Mouse (Mus musculus) midbrain, embryonic 11.5 days (tissue): ENCODE results near the gene Rpain. TPM values are rescaled to one million over a fixed set of nuclear protein-coding genes. Genes with fewer than 3 reads are reported as not detected.
A peak's percentile ranks its signal among the peaks of the same experiment; 100 is the strongest.

ENCODE experiments used
- ATAC-seq: fragments of 200-750 bp; cut with Nextera tagmentation; 2 replicates; pipeline ENCODE4 v1.8.0; 2017; ENCODE audit warnings: moderate TSS enrichment, moderate library complexity; ENCODE audit not compliant: low FRiP score
- DNase-seq: peaks from one replicate; pipeline ENCODE4 v3.0.0; 2015; ENCODE audit warnings: low spot score; ENCODE audit errors: missing footprints
- H3K27ac ChIP-seq: fragments of 300-500 bp; sonication (generic); 2 replicates; pipeline ENCODE4 v1.5.1; 2014; ENCODE audit warnings: low read depth, low read length
- H3K27me3 ChIP-seq: fragments of 300-500 bp; sonication (generic); 2 replicates; pipeline ENCODE4 v1.6.1; 2014; ENCODE audit warnings: mild to moderate bottlenecking, low read length, moderate library complexity, mixed read lengths; ENCODE audit not compliant: control insufficient read depth, insufficient read depth
- H3K36me3 ChIP-seq: fragments of 300-500 bp; sonication (generic); 2 replicates; pipeline ENCODE4 v1.6.1; 2014; ENCODE audit warnings: mild to moderate bottlenecking, low read length, moderate library complexity, mixed read lengths; ENCODE audit not compliant: control insufficient read depth, insufficient read depth
- H3K4me1 ChIP-seq: fragments of 300-500 bp; sonication (generic); 2 replicates; pipeline ENCODE4 v1.6.1; 2014; ENCODE audit warnings: low read length; ENCODE audit not compliant: control insufficient read depth, insufficient read depth
- H3K4me2 ChIP-seq: fragments of 300-500 bp; sonication (generic); 2 replicates; pipeline ENCODE4 v1.6.1; 2014; ENCODE audit warnings: mild to moderate bottlenecking, moderate library complexity
- H3K4me3 ChIP-seq: fragments of 300-500 bp; sonication (generic); 2 replicates; pipeline ENCODE4 v1.5.1; 2014; ENCODE audit warnings: low read depth, low read length
- H3K9ac ChIP-seq: fragments of 300-500 bp; sonication (generic); 2 replicates; pipeline ENCODE4 v1.6.1; 2014; ENCODE audit warnings: low read length
- H3K9me3 ChIP-seq: fragments of 300-500 bp; sonication (generic); 2 replicates; pipeline ENCODE4 v1.6.1; 2016; ENCODE audit warnings: low read length; ENCODE audit not compliant: control insufficient read depth
- WGBS: fragments of 180-500 bp; shearing (Covaris S2); extraction: QIAGEN DNeasy Blood & Tissue Kit; methylation state at CpG from one replicate; pipeline ENCODE4 v1.1.7; 2014; 5-methylcytosine and 5-hydroxymethylcytosine counted together
- polyA plus RNA-seq: library from polyadenylated mRNA; unstranded; fragments of >200 nt; fragmentation: Nextera tagmentation; extraction: Ambion mirVana; gene quantifications from 2 replicates; pipeline ENCODE4 v1.2.1, GENCODE M21; 2014

Rpain gene
- polyA plus RNA-seq, 1 experiment from 2014 or later, result 81.7 TPM

DNA sequence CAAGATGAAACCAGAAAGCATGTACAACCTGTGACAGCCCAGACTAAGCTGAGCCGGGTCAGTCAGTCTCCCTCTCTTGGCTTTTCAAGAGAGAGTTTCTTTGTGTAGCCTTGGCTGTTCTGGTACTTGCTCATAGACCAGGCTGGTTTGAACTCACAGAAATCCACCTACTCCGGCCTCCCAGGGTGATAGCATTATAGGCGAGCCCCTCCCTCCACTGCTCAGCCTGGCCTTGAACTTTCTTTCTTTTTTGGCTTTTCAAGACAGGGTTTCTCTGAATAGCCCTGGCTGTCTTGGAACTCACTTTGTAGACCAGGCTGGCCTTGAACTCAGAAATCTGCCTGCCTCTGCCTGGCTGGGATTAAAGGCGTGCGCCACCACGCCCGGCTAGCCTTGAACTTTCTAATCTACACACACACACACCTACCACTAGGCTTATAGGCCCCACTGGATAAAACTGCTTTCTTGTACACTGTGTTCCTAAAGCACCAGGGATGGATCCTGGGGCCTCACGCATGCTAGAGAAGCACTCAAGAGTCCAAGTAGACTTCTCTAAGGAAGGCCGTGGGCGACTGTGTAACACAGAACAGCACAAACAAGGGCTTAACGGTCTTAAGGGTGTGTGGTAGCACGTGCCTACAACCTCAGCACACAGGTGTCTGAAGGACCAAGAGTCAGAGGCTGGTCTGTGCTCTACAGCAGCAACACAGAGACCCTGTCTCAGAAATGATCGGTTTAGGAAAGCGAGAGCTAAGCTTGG, 10.9 kb downstream of the Rpain start:
- H3K27ac ChIP-seq, result no peak overlapping the region
- H3K4me2 ChIP-seq, result peak overlapping the region; percentile 67; the same call in 1 of the 2 replicates
- ATAC-seq (no peak), DNase-seq (peak; percentile 80)
- peaks cover 33% of the 10 kb centered on the region for H3K36me3 ChIP-seq
- H3K27me3 ChIP-seq, result no peaks in the 10 kb centered on the region
- no peak overlapping the region for H3K4me3 ChIP-seq
- H3K9ac ChIP-seq, result no peak overlapping the region
- H3K9me3 ChIP-seq, result no peaks in the 10 kb centered on the region
- peaks cover 8% of the 10 kb centered on the region for H3K4me1 ChIP-seq
- WGBS, result 93% methylated on average over 14 of the region's 14 CpGs

DNA sequence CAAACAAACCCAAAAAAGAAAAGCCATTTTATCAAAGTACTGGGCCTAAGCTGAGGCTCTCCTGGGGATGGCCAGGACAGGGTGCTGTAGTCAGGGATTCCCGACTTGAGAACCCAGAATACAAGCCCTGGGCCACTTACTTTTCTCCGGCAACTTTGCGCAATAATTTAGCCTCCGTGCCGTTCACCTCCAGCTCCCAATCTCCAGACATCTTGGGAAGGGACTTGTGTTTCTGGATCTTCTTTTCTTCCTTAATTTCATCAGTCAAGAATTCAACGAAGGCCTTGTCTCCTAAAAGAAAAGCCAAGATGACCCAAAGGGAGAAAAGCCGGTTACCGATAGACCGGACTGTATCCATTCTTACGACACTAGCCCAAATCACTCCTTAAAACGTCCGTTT, 12.0 kb downstream of the Rpain start:
- H3K4me2 ChIP-seq, result peak overlapping the region; percentile 67
- no peaks in the 10 kb centered on the region for H3K9me3 ChIP-seq
- H3K36me3 ChIP-seq, result peaks cover 38% of the 10 kb centered on the region
- 13% methylated on average over 12 of the region's 12 CpGs for WGBS
- H3K27me3 ChIP-seq, result no peaks in the 10 kb centered on the region
- H3K27ac ChIP-seq, result no peak overlapping the region
- ATAC-seq, result no peak
- peak overlapping the region; percentile 99 for H3K4me3 ChIP-seq
- H3K4me1 ChIP-seq, result peaks cover 8% of the 10 kb centered on the region
- peak; percentile 85 for DNase-seq
- H3K9ac ChIP-seq, result peak overlapping the region; percentile 90

- peaks cover 32% of the 10 kb centered on the region for H3K36me3 ChIP-seq
Observed at GRCm38 (mm10) chr11:70982557-70983228, 12.7 kb downstream of the Rpain start, which contains the start of gene C1qbp. Gene C1qbp, minus strand, starts transcription at chr11:70983026.

DNA sequence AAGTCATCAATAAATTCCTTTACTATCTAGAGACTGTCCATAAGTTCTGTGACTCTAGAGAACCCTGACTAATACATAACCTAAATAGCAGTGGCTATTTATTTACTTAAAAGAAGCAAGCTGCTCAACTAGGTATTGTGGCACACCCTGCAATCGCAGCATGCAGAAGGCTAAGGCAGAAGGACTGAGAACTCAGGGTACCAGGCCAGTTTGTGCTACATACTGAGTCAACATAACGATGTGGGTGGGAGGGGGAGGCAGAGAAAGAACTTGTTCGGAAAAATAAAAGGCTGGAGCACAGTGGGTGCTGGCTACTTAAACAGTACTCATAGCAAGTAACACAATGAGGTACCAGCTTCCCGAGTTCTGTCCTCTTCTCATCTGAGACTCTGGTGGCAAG, 31.2 kb downstream of the Rpain start:
- Histone ChIP-seq H3K9ac (no peak overlapping the region), H3K27me3 (no peaks in the 10 kb centered on the region), H3K36me3 (peaks cover 10% of the 10 kb centered on the region; the same call in 1 of the 2 replicates), H3K4me1 (peaks cover 14% of the 10 kb centered on the region), H3K4me2 (no peak overlapping the region), H3K27ac (no peak overlapping the region), H3K9me3 (no peaks in the 10 kb centered on the region), H3K4me3 (no peak overlapping the region)
- no peak for ATAC-seq
- no peak for DNase-seq
- 91% methylated on average over 4 of the region's 4 CpGs for whole genome bisulfite sequencing

More at GRCm38 (mm10) chr11:70982557-70983228, 12.7 kb downstream of the Rpain start, which contains the start of gene C1qbp:
- H3K27me3 ChIP-seq, result no peaks in the 10 kb centered on the region
- H3K9me3 ChIP-seq, result no peaks in the 10 kb centered on the region
- peak within 1 kb of the TSS; percentile 67 for H3K4me2 ChIP-seq
- peak; percentile 97 for ATAC-seq
- DNase-seq, result peak; percentile 100
- H3K4me1 ChIP-seq, result peaks cover 8% of the 10 kb centered on the region
- WGBS, result under 1% methylated on average over 62 of the region's 64 CpGs
- H3K4me3 ChIP-seq, result peak within 1 kb of the TSS; percentile 99
- no peak within 1 kb of the TSS for H3K27ac ChIP-seq
- peak within 1 kb of the TSS; percentile 90 for H3K9ac ChIP-seq

DNA sequence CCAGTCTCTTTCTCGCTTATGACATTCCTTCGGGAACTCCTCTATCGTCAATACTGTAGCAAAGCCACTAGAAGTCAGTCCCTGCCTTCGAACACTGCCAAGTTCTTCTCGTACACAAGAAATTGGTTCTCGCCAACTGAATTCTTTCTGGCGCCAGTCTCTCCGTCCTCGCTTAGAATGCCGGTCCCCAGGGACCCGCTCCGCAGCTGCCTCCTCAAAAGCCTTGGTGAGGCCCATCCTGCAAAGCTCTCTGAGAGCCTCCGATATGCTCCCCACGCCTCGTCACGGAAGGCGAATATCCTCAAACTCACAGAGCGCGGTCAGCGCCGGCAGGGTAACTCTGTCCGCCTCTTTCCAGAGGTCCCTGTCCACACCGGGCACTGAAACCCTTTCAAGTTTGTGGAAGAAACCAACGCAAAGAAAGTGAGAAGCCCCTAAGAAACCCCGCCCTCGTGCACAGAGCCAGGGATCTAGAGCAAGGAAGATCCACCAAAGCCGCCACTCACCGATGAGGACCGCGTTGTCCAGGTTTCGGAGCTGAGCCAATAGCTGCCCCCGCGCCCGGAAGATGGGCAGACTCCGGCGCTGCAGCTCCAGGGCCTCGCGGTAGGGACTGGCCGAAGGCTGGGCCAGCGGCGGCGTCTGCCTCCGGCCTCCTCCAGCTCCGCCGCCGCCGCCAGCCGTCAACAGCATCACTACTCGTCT, 33.8 kb downstream of the Rpain start:
- ATAC-seq (peak; percentile 90), DNase-seq (peak; percentile 96)
- Histone ChIP-seq H3K36me3 (0 out of 2 replicates have a peak, but pooled peaks cover 7% of the 10 kb centered on the region), H3K4me1 (peaks cover 14% of the 10 kb centered on the region), H3K27me3 (no peaks in the 10 kb centered on the region), H3K27ac (peak overlapping the region; percentile 9; the same call in 1 of the 2 replicates), H3K9ac (peak overlapping the region; percentile 75), H3K4me2 (peak overlapping the region; percentile 88), H3K9me3 (no peaks in the 10 kb centered on the region), H3K4me3 (peak overlapping the region; percentile 89)
- under 1% methylated on average over 49 of the region's 49 CpGs for WGBS

GRCm38 (mm10) chr11:71004316-71004773, 34.3 kb downstream of the Rpain start, which contains the start of gene Dhx33:
Gene Dhx33, minus strand, starts transcription at chr11:71004437.
- peak within 1 kb of the TSS; percentile 75 for H3K9ac ChIP-seq
- DNase-seq (peak; percentile 99), ATAC-seq (peak; percentile 99)
- H3K4me1 ChIP-seq, result peaks cover 14% of the 10 kb centered on the region
- H3K4me3 ChIP-seq, result peak within 1 kb of the TSS; percentile 89
- no peaks in the 10 kb centered on the region for H3K27me3 ChIP-seq
- peak within 1 kb of the TSS; percentile 9; the same call in 1 of the 2 replicates for H3K27ac ChIP-seq
- WGBS, result under 1% methylated on average over 33 of the region's 35 CpGs
- H3K36me3 ChIP-seq, result 0 out of 2 replicates have a peak, but pooled peaks cover 6% of the 10 kb centered on the region
- H3K9me3 ChIP-seq, result no peaks in the 10 kb centered on the region
- peak within 1 kb of the TSS; percentile 88 for H3K4me2 ChIP-seq

GRCm38 (mm10) chr11:71005046-71005445, 35.0 kb downstream of the Rpain start:
- Histone ChIP-seq H3K36me3 (peaks cover 2% of the 10 kb centered on the region), H3K4me2 (peak overlapping the region; percentile 42), H3K9ac (peak overlapping the region; percentile 27; the same call in 1 of the 2 replicates), H3K4me3 (peak overlapping the region; percentile 89; the same call in 1 of the 2 replicates), H3K9me3 (no peaks in the 10 kb centered on the region), H3K4me1 (peaks cover 14% of the 10 kb centered on the region), H3K27me3 (no peaks in the 10 kb centered on the region), H3K27ac (no peak overlapping the region)
- WGBS, result 71% methylated on average over 5 of the region's 5 CpGs
- DNase-seq (no peak), ATAC-seq (no peak)

DNA sequence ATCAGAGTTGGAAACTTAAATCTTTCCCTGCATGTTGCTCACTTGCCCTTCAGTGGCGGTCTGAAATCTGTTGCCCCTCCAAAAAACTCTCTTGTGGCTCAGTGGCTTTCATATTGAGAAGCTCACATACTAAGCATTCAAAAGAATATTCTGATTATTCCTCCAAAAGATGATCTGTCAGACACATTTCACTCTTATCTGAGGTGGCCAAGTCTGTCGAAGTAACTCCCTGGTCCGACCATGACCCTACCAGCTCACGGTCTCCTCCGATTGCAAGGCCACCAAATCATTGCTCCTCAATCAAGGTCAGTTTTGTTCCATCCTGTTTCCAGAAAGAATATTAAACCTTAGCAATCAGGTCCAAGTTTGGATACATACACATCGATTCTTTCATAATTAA, 37.0 kb downstream of the Rpain start:
- H3K4me1 ChIP-seq, result peaks cover 14% of the 10 kb centered on the region
- no peak overlapping the region for H3K27ac ChIP-seq
- H3K4me2 ChIP-seq, result no peak overlapping the region
- peaks cover 5% of the 10 kb centered on the region for H3K36me3 ChIP-seq
- DNase-seq, result no peak
- 94% methylated on average over 6 of the region's 6 CpGs for WGBS
- no peaks in the 10 kb centered on the region for H3K9me3 ChIP-seq
- no peaks in the 10 kb centered on the region for H3K27me3 ChIP-seq
- H3K9ac ChIP-seq, result no peak overlapping the region
- no peak overlapping the region for H3K4me3 ChIP-seq
- no peak for ATAC-seq
